Mouse (Mus musculus): Measurements from ENCODE around the gene Rab5c.

Gene Rab5c

DNA sequence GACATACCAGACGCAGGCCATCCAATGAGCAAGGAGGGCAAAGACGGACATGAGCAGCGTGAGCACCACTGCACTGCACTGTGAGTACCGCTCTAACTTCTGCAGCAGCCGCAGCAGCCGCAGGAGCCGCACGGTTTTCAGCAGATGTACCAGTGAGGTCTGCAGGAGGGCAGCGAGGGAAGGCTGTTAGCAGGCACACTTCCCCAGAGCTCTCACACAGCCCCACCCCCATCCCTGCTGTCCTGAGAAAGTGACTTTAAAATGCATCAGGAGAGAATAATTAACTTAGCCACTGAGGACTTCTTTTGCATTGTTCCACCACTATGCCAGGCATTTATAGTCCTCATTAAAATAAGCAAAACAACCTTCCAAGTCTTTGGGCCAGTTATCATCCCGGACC, 14.3 kb upstream of the Rab5c start:
- no peak for DNase-seq (ENCODE audit: low read depth)

DNA sequence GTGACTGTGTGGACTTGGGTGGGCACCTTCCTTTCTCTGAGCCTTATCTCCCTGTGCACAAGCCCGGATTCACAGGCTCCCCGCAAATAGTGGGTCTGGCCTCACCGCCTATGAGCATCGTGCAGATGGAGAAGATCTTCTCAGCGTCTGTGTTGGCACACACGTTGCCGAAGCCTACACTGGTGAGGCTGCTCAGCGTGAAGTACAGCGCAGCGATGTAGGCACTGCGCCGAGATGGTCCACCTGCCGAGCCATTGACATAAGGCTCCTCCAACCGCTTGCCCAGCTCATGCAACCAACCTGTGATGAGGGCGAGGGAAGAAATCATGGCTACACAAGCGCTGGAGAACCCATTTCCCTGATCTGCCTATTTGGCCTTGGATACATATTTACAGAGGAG, 12.1 kb upstream of the Rab5c start:
- no peak for DNase-seq (ENCODE audit: low read depth)

DNA sequence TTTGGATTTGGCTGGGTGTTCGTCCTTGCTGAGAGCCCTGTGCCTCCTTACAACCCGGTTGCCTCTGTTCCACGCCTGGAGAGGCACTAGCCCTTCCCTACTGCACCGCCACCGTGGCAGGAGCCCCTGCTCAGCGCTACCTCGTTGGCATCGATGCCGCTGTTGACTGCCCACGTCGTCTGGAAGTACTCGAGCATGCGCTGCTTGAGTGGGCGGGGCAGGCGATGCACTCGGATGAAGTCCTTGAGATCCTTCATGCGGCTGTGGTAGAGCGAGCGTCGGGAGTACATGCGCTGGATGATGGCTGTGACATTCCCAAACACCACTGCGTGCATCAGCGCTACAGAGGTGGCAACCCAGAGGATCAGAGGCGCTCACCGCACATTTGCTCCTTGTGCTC, 11.5 kb upstream of the Rab5c start:
- DNase-seq (ENCODE audit: low read depth), result no peak

DNA sequence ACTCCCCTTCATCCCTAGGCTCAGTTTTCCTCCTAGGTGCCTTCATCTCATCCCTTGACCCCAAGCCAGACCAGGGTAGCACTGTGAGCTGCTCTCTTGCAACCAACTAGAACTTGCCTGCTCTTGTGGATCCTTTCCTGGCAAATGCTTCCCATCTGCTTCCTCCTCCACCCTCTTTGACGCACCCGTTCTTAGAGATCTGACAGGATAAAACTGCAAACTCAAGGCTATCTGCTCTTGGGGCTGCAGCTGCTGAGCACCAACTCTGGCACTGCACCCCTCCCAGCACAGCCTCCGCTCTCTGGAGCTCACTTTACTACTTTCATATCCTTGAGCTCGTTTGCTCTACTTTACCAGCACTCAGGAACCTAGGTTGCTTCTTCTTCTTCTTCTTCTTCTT, 10.6 kb upstream of the Rab5c start:
- DNase-seq (ENCODE audit: low read depth), result no peak

DNA sequence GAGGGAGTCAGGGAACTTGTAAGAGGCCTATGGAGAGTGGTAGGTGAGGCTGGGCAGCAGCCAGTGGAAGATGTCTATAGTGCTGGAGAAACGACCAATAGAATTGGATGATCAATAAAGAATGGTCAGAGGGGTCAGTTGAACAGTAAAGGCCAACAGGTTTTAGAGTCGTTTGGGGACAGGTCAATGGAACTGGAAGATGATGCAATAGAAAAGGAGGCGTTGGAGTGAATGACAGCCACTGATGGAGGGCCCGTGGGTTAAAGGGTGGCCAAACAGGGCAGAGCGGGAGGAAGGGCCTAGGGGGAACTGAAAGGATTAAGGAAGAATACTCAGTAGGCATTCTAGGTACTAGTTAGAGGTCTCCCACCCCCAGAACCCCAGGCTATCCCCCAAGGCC, 9.1 kb upstream of the Rab5c start:
- no peak for DNase-seq (ENCODE audit: low read depth)

DNA sequence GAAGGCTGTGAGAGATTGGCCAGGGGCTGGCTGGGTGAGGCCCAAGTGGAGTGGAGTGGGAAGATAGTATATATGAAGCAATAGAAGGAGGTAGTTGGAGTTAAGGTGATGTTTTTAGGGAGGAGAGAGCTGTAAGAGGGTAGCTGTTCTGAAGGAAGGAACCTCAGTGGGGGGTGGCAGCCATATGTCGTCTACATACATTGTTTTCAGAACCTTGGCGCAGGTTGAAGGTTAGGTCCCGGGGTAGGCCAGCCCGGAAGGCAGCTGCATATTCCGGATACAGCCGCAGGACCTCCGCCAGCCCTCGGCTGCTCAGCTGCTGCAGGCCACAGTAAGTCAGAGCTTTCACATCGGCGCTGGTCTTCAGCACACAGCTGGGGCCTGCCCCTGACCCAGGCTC, 8.5 kb upstream of the Rab5c start:
- no peak for DNase-seq (ENCODE audit: low read depth)

DNA sequence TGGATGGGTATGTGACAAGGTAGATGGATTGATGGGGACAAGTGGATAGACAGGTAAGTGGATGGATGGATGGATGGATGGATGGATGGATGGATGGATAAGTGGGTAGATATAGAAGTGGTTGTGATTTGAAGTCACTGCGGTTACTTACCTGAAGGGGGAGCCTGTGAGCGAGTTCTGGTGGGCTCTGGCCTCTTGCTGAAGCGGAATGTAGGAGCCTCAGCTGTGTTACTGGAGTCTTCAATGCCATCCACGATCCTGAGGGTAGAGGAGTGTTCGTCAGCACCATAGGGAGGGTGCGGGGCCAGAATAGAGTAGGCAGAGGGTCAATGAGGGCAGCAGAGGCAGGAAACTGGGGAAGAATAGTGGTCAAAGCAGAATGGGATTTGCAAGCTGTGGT, 7.1 kb upstream of the Rab5c start:
- peak; percentile 80 for DNase-seq (ENCODE audit: low read depth)

DNA sequence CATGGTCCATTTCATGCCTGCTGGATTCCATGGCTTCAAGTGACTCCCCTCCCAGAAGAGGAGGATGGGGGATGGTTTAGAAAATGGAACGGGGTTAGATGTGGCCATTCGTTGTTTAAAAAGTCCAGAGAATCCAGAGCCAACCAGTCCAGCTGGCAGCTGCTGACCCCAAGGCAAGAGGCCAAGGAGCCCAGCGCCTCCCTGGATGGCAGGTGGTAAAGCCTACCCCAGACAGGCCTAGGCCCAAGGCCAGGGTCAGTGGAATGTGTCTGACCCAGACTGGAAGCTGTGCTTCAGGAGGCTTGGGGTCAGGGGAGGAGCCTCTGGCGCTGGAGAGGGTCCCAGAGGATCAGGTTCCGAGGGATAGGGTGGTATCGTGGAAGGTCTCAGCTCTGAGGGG, 3.3 kb upstream of the Rab5c start:
- DNase-seq (ENCODE audit: low read depth), result no peak

DNA sequence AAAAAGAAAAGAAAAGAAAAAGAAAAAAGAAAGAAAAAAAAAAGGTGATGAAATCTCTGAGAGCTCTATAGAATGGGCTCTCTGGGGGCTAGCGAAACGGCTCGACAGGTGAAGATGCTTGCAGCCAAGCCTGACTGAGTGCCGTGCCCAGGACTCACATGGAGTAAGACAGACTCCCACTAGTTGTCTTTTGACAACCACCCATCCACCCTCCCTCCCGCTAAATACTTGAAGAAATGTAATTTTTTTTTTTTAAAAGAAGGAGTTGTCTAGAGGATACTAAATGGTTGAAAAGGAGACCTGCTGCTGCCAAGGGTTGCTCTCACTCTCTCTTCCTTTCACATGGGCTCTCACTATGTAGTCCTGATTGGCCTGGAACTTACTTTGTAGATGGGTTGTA, 734 bp upstream of the Rab5c start:
- no peak for DNase-seq (ENCODE audit: low read depth)

DNA sequence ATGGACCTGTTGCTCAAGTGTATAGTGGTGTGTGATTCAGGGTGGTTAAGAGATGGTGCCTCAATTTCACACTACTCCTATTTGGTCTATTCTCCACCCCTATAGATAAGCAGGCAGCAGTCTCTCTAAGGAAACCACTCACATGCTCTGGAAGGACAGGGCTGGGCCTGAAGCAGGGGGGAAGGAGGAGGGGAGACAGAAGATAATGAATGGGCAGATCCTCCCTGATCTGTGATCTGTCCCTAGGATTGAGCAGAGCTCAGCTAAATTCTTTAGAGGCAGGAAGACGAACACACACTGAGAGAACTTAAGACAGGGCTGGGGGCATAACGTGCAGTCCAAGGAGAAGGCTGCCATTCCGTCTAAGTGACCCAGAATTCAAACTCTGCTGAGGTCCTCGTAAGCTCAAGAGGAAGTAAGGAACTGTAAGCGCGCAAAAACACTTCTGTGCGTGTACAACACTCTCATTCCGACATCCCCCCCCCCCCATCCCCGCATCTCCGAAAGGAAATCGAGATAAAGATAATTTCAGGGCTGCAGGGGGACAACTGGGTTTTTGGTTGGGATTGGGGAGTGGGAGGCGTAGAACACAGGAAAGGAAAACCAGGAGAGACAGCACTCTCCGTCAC, 796 bp downstream of the Rab5c start:
- no peak for DNase-seq (ENCODE audit: low read depth)

DNA sequence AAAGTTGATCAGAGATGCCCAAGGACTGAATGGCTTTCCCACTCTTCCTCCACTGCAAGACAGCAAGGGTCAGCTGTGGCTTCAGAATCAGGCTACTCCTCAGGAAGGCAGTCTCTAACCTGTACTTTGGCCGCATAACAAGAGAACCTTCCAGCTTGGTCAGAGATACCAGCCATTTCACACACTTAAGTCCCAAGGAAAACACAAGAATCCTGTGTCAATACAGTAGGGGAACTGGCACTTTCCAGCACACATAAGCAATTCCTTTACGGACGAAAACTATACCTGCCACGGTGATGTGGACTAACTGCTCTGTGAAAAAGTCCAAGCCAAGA, 1.3 kb downstream of the Rab5c start:
- no peak for DNase-seq (ENCODE audit: low read depth)

DNA sequence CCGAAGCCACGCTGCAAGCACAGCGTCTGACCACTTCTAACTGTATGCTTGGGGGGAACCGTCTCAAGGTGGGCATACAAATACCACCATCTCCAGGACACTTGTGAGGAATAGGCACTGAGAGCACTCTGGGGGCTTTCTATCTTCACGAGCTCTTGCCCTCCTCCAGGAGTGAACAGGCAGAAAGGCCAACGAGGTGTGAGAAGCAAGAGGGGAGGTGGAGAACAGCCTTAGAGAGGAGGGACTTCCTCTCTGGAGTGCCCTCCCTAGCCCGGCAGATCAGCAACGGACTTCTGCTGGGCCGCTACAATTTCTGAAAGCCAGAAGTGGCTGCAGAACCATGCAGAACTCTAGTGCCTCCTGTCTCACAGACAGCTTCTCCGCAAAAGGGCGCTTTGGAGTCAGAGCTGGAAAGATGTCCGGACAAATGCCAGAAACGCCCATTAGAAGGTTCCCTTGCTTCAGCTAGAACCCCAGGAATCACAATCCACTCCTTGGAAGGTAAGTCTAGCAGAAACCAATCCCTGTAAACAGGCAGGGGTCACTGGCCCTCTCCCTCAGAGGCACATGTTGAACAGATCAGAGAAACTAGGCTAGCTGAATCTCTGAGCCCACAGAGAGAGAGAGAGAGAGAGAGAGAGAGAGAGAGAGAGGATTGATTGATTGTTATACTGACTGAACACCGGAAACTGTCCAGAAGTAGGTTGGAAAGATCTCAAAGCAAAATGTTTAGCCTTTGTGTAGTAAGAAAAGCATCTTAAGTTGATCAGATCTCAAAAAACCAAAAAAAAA, 1.9 kb downstream of the Rab5c start:
- DNase-seq (ENCODE audit: low read depth), result no peak

DNA sequence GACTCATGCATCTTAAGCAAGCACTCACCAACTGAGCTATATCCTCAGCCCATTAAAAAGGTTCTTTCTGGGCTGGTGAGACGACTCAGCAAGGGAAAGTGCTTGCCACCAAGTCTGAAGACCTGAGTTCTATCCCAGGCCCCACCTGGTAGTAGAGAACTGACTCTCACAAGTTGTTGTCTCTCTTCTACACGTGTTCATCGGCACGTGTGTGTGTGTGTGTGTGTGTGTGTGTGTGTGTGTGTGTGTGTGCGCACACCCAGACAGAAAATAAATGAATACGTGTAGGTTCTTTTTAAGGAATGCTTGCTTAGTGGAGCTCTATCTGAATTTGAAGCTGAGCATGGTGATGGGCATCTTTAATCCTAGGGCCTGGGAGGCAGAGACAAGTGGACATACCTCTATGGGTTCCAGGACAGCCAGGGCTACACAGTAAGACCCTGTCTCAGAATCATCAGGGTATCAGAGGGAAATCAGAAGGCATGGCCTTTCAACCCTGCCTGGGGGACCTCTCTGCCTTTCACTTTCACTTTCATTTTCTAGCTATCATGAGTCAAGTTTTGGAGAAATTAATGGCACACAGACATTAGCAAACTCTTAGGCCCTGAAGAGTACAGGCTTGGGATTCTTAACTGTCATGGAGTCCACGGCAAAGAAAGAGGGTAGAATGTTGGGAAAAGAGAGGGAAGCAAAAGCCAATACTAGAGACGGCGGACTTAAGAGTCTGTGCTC, 2.7 kb downstream of the Rab5c start:
- DNase-seq (ENCODE audit: low read depth), result peak; percentile 26

DNA sequence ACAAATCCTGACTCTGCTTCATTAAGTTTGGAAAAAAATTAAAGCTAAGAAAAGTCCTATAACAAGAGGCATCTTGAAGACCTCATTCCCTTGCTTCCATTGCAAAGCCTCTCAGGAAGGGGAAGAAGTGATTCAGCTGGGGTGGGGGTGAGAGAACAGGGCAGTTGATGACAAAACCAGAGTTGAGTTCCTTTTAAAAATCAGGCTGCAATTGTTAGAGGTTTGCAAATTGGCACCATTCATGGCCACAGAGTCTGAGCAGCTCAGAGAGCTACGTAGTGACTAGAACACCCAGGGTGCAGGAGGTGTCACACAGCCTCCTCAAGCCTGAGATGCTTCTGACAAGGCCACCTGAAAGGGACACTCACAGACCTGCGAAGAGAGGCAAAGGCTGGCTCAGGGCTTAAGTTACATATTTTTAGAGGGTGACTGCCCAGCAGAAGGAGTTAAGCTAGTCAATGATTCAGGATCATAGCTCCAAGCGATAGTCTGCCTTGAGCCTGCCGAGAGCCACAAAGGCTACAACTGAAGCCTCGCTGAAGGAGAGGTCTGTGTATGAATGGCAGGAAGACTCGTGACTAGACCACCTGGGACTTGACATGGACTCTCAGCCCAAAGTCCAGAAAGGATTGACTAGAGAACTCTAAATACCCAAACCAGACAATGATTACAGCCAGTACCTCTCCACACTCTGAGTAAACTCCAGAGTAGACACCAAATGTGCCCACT, 7.4 kb downstream of the Rab5c start:
- no peak for DNase-seq (ENCODE audit: low read depth)

DNA sequence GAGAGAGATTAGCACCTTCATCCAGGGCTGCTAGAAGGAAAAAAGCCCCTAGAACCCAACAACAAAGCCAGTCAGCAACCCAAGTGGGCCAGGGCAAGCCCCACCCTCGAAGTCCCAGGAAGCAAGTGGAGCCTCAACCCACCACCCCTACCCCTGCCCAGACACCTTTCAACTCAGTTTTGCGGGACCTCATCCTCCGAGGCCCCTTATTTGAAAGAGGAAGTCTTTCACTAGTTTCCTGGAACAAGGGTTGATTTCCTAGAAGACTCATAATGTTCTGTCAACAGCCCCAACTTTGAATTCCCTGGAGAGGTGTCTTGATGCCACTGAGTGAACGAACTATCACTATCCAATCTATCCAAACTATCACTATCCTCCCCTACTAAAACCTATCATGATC, 8.0 kb downstream of the Rab5c start:
- no peak for DNase-seq (ENCODE audit: low read depth)

DNA sequence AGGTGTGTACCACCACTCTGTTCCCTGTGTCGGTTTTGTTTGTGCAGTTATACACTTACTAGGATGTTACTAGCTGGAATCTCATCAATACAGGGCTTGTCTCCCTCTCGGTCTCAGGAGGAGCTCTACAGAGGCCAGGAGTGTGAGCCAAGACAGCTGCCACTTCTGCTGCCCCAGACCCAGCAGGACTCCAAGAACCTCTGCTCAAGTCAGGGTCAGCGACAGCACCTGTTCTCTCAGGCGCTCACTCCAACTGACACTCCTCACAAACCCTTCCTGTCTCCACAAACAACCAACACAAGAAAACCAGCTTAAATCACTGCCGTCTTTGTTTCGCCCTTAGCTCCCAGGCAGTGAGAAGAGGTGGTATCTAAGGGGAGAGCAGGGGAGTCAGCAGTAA, 9.4 kb downstream of the Rab5c start:
- DNase-seq (ENCODE audit: low read depth), result no peak

DNA sequence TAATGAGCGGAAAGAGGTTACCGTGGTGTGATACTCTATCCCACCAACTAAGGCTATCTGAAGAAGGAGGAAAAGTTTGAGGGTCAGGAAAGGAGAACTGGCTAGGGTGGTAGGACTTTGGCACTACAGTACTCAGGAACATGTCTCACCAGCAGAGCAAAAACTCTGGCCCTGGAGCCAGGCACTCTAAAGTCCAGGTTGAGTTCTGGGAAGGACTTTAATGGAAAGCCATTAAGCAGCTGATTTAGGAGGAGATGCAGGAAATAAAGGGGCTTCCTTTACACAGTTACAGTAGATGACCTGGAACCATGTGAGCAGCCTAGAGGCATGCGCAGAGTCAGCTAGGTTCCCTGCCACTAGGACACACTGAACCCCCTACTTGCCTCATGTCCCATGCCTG, 10.8 kb downstream of the Rab5c start:
- DNase-seq (ENCODE audit: low read depth), result no peak

DNA sequence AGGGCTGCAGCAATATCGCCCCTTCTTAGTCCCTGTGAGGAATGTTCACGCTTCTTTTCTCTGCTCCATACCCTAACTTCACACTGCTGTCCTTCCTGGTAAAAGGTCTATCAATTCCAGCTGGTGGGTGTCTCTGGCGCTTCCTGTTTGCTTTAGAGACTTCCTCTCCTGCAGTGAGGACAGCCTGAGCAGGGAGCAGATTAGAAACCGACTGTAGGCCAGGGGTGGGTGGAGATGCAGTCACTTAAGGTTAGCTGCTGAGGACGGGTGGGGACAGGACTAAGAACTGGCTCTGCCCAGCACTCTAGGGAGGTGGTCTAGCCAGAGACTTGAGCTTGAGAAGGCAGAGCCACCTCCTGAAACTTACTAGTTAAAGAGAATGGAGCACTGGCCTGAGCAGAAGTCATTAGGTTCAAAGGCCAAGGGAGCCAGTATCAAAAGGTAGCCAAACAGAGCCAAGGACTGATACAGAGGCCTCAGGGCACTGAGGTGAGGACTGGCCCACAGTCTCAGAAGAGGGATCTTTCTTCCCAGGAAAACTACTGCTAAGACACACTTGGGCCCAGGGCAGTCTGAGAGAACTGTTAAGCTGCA, 13.0 kb downstream of the Rab5c start:
- DNase-seq (ENCODE audit: low read depth), result no peak

DNA sequence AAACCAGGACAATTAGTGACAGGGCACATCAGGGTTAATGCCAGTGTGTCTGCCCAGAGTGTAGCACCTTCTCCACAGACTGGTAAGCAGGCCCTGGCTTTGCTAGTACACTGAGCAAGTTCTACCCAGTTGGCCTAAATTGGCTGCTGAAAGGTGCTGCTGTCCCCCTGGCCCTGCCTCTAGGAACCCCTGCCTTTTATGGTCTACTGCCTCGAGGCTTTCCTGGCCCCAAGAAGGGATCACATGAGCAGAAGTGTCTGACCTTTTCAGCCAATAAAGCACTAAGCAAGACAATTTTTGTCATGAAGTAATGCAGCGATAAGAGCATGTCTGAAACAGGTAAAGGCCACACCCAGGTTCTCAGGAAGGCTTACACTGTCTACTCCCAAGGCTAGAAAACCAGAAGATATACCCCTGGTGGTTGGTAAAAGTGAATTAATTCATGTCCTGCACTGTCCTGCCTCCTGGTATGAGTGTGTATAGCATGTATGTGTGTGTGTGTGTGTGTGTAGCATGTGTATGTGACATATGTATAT, 15.5 kb downstream of the Rab5c start:
- DNase-seq (ENCODE audit: low read depth), result no peak

DNA sequence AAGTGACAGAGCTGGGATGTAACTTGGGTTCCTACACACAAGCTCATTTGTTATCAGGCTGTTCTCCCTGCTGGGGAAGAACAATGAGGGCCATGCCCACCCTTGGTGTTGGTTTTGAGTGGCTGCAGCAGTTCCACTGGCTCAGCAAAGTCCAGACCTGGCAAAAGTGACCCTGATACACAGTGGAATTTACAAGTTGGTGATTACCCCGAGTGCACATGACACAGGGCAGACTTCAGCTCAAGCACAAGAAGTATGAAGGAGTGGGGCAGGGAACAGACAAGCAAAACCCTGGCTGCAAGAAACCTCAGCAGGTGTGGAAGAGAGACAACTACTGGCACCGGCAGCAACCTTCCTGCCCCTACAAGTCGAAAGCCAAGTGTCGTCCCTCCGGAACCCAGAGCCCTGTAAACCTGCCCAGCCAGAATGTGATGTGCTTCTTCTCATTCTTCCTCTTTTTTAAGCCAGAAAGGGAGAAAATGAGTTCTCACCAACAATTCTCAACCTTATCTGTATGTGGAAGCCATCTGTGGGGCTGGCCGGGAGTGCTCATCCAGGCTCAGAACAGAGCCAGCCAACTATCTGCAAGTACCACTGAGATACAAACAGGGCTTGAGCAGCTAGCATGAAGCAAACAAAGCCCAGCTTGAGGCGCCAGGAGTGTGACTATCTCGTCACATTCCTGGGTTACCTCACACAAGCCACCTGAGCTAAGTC, 16.1 kb downstream of the Rab5c start:
- DNase-seq (ENCODE audit: low read depth), result no peak

DNA sequence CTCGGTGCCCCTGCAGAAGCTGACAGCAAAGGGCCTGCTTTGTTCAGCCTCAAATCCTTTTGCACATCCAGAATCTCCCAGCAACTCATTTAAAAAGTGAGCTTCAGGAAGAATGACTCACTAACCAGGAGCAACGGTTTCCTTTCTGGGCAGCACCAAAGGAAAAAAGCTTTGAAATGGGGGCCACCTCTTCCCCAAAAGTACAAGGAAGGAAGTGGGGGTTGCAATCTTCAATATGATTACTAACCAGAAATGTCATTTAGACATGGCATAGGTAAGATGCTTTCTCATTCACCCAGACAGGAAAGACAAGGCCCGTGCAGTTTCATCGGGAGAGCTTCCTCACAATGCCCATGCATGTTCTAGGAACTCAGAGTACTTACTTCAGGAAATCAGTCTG, 16.8 kb downstream of the Rab5c start:
- peak; percentile 39 for DNase-seq (ENCODE audit: low read depth)

DNA sequence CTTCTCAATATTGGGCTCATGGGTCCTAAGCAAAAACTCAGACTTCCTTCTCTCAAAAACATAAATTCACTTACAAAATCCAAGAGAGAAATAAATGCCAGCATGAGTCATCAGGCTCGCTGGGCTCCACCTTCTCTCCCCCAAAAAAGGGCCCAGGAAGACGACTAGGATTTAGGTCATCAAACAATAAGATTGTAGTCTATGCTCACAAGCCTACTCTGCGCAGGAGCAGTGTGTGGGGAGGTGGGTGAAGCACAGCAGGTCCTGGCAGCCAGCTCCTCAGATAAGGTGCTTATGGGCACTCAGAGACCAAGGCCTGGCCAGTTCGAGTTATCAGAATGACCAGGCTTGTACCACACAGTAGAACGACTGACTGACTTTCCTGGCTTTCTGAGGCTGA, 17.7 kb downstream of the Rab5c start:
- DNase-seq (ENCODE audit: low read depth), result peak; percentile 80

Measured in NIH3T3 (cell line).